Mouse (Mus musculus): ENCODE results near the gene Sorbs1. TPM values are rescaled to one million over a fixed set of nuclear protein-coding genes. Genes with fewer than 3 reads are reported as not detected.

Gene Sorbs1
- polyA plus RNA-seq, 1 experiment from 2014 or later: 73.8 TPM

DNA sequence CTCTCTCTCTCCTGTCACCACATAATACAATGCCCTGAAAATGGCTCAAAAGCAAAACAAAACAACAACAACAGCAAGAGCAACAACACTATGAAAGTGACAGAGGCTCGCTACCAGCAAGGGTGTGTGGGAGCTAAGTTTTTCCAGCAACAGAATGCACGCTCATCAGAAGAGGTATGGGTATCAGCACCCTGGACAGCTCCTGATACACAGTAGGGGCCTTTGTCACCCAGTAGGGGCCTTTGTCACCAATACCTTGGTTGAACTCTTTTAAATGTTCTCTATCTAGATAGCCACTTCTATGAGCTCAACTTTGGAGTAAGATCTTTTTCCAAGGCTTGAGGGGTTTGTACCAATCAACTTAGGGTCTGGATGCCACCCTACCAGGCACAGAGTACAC is 138.9 kb downstream of the Sorbs1 start:
- Histone ChIP-seq H3K4me1 (replicated peaks; ENCODE audit: control insufficient read depth, insufficient read depth, low read length) (0 out of 2 replicates have a peak, but pooled peaks cover 11% of the 10 kb centered on the region), H3K9me3 (ENCODE audit: control insufficient read depth) (no peaks in the 10 kb centered on the region), H3K27me3 (replicated peaks; ENCODE audit: control insufficient read depth, insufficient read depth, low read length) (no peaks in the 10 kb centered on the region), H3K36me3 (ENCODE audit: control insufficient read depth, insufficient read depth) (0 out of 2 replicates have a peak, but pooled peaks cover 16% of the 10 kb centered on the region), H3K9ac (ENCODE audit: low read depth, low read length) (no peak overlapping the region), H3K4me2 (replicated peaks; ENCODE audit: low read depth) (no peak overlapping the region), H3K27ac (ENCODE audit: low read depth, low read length) (no peak overlapping the region), H3K4me3 (ENCODE audit: low read depth, low read length) (no peak overlapping the region)
- no peak for TF ChIP-seq CTCF (IDR thresholded peaks at IDR 0.05; ENCODE audit: low read depth)
- ATAC-seq: no peak
- WGBS: 95% methylated on average over 2 of the region's 2 CpGs

DNA sequence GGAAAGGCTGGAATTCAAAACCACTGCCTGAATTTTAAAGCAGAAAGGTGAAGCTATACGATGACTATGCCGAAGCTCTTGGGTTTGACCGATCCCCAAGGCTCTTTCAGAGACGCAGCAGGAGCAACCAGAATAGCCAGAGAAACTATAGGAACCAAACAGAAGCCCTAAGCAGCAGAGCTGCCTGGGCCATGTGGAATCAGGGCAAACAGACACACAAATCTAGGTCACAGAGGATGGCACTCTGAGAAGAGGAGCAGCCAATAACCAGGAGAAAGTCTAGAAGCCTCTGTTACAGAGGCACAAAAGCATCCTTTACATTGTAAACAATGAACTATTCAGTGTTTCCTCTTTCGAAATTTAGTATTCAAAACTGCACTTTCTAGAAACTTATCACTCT is 140.9 kb downstream of the Sorbs1 start:
- Histone ChIP-seq H3K9me3 (ENCODE audit: control insufficient read depth) (no peaks in the 10 kb centered on the region), H3K27me3 (replicated peaks; ENCODE audit: control insufficient read depth, insufficient read depth, low read length) (no peaks in the 10 kb centered on the region), H3K9ac (ENCODE audit: low read depth, low read length) (no peak overlapping the region), H3K4me2 (replicated peaks; ENCODE audit: low read depth) (no peak overlapping the region), H3K27ac (ENCODE audit: low read depth, low read length) (no peak overlapping the region), H3K4me1 (replicated peaks; ENCODE audit: control insufficient read depth, insufficient read depth, low read length) (peaks cover 20% of the 10 kb centered on the region; the same call in 1 of the 2 replicates), H3K4me3 (ENCODE audit: low read depth, low read length) (no peak overlapping the region), H3K36me3 (ENCODE audit: control insufficient read depth, insufficient read depth) (peaks cover 20% of the 10 kb centered on the region; the same call in 1 of the 2 replicates)
- no peak for ATAC-seq
- TF ChIP-seq CTCF (IDR thresholded peaks at IDR 0.05; ENCODE audit: low read depth): no peak
- WGBS: 85% methylated on average over 5 of the region's 5 CpGs

DNA sequence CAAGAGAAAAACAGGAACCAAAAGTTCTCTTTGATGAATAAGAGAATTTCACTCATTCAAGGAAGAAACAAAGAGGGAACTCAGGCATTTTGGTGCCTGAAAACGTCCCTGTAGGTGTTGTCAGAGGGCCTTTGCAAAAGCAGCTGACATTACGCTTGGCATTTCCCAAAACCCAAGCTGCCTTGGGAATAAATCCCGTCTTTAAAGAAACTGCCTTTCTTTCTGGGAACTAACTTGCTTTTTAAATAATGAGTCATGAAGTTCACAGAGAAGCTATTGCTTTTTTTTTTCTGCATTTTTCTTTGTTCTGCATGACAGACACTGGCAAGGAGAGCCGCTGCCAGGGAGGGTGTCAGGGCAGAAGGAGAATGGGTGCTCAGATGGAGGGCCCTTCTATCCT is 141.7 kb downstream of the Sorbs1 start:
- WGBS: 79% methylated on average over 4 of the region's 4 CpGs

DNA sequence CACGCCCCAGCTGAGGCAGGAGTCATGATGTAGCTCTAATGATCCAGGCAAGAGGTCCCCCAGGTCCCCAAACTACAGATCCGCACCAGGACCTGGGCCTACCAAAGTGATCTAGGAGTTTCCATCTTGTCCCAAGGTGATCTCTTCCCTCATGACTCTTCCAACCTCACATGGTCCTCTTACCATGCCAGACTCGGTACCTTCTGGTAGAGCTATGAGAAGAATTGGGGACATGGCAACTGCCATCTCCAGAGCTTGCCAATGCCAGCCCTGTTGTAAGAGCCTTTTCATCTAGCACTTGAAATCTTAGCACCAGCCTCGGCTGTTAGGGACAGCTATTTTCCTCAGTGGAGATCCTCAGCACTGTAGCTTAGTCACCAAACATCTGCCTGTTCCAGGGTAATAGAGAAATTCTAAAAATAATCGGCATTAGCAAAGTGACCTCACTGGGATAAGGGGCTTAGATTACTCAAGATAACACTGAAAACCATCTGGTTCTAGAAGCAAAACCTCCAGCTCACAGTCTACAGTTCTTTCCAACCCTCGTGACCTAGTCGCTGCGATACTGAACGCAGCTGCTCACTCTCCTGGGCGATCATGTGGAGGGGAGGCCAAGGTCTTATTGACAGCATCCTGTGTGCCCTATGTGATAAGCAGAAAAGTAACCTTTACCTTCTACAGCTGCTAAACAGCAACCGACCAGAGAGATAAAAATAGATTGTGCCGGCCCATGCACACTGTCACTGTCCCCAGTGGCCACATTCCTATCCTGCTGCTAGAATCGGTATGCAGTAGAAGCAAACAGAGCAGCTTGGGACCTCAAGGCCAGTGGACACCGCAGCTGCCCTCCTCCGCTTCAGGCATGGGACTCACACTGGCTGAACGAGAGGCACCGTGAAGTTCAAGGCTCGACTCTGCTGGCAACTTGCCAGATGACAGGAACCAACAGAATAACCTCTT is 143.4 kb downstream of the Sorbs1 start:
- Histone ChIP-seq H3K4me1 (replicated peaks; ENCODE audit: control insufficient read depth, insufficient read depth, low read length) (peaks cover 20% of the 10 kb centered on the region), H3K27ac (ENCODE audit: low read depth, low read length) (peak overlapping the region; percentile 79), H3K36me3 (ENCODE audit: control insufficient read depth, insufficient read depth) (peaks cover 17% of the 10 kb centered on the region; the same call in 1 of the 2 replicates), H3K4me2 (replicated peaks; ENCODE audit: low read depth) (peak overlapping the region; percentile 25), H3K9me3 (ENCODE audit: control insufficient read depth) (no peaks in the 10 kb centered on the region), H3K9ac (ENCODE audit: low read depth, low read length) (no peak overlapping the region), H3K27me3 (replicated peaks; ENCODE audit: control insufficient read depth, insufficient read depth, low read length) (no peaks in the 10 kb centered on the region), H3K4me3 (ENCODE audit: low read depth, low read length) (no peak overlapping the region)
- peak; percentile 69 for TF ChIP-seq CTCF (IDR thresholded peaks at IDR 0.05; ENCODE audit: low read depth)
- peak; percentile 92 for ATAC-seq
- WGBS: 27% methylated on average over 18 of the region's 18 CpGs

More for the DNA sequence above, 141.7 kb downstream of the Sorbs1 start:
- Histone ChIP-seq H3K36me3 (ENCODE audit: control insufficient read depth, insufficient read depth) (peaks cover 20% of the 10 kb centered on the region; the same call in 1 of the 2 replicates), H3K9me3 (ENCODE audit: control insufficient read depth) (no peaks in the 10 kb centered on the region), H3K4me2 (replicated peaks; ENCODE audit: low read depth) (no peak overlapping the region), H3K27me3 (replicated peaks; ENCODE audit: control insufficient read depth, insufficient read depth, low read length) (no peaks in the 10 kb centered on the region), H3K9ac (ENCODE audit: low read depth, low read length) (no peak overlapping the region), H3K27ac (ENCODE audit: low read depth, low read length) (no peak overlapping the region), H3K4me1 (replicated peaks; ENCODE audit: control insufficient read depth, insufficient read depth, low read length) (peaks cover 20% of the 10 kb centered on the region; the same call in 1 of the 2 replicates), H3K4me3 (ENCODE audit: low read depth, low read length) (no peak overlapping the region)
- no peak for TF ChIP-seq CTCF (IDR thresholded peaks at IDR 0.05; ENCODE audit: low read depth)
- ATAC-seq: no peak

DNA sequence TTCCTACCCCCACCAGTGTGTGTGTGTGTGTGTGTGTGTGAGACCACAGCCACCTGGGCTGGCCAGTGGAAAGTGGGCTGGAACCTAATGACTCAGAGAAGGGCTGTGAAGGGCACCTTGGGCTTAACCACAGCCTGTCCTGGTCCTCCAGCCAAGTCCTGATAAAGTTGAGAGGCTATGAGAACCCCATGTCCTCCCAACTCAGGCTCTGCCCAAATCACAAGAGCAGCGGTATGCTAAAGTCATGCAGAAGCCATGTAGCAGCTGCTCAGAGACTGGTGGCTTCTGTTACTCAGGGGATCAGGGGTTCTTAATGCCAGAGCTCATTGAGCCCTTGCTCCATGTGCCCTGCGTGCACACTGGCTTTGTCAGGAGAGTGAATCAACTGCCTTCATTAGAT is 145.1 kb downstream of the Sorbs1 start:
- Histone ChIP-seq H3K9me3 (ENCODE audit: control insufficient read depth) (no peaks in the 10 kb centered on the region), H3K4me2 (replicated peaks; ENCODE audit: low read depth) (no peak overlapping the region), H3K27me3 (replicated peaks; ENCODE audit: control insufficient read depth, insufficient read depth, low read length) (no peaks in the 10 kb centered on the region), H3K27ac (ENCODE audit: low read depth, low read length) (no peak overlapping the region), H3K4me1 (replicated peaks; ENCODE audit: control insufficient read depth, insufficient read depth, low read length) (peaks cover 20% of the 10 kb centered on the region), H3K9ac (ENCODE audit: low read depth, low read length) (no peak overlapping the region), H3K36me3 (ENCODE audit: control insufficient read depth, insufficient read depth) (peaks cover 30% of the 10 kb centered on the region), H3K4me3 (ENCODE audit: low read depth, low read length) (no peak overlapping the region)
- no peak for TF ChIP-seq CTCF (IDR thresholded peaks at IDR 0.05; ENCODE audit: low read depth)
- WGBS: 88% methylated on average over 2 of the region's 2 CpGs
- no peak for ATAC-seq

DNA sequence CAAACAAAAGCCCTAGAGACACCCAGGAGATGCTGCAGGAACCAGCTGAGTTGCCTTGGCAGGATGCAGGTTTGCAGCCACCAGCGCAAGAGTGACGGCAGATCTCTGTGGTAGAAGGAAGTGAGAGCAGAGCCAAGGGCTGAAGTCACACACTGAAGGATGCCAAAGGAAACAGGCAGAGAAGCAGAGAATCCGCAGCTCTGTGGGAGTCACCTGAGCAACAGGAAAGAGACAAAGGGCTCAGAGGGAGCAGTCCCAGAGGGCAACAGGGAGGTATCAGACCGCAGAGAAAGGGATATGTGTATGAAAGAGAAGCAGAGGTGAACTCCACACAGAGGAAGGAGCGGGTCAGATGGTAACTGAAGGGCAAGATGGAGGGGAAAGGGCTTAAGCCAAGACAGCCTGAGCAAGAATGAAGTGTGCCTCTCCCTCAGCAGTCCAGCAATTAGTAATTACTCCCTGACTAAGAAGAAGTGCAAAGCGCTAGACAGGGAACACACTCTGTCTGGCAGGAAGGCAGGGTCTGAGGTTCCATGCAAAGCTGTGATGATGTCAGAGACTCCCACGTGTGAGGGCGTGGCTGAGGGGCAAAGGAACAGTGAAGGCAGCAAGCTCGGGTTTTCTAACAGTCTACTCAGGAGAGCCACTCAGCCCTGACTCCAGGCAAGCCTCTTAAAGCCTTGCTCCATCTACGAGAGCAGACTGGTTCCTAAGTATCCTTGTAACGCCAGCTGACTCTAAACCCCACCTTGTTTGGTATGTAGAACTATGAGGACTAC is 147.2 kb downstream of the Sorbs1 start:
- no peak for TF ChIP-seq CTCF (IDR thresholded peaks at IDR 0.05; ENCODE audit: low read depth)
- H3K9ac ChIP-seq (ENCODE audit: low read depth, low read length): 0 out of 2 replicates have a peak overlapping the region, but pooled peaks have one; percentile 5
- H3K27ac ChIP-seq (ENCODE audit: low read depth, low read length): no peak overlapping the region
- H3K9me3 ChIP-seq (ENCODE audit: control insufficient read depth): no peaks in the 10 kb centered on the region
- ATAC-seq: peak; percentile 55
- no peaks in the 10 kb centered on the region for H3K27me3 ChIP-seq (replicated peaks; ENCODE audit: control insufficient read depth, insufficient read depth, low read length)
- H3K4me3 ChIP-seq (ENCODE audit: low read depth, low read length): no peak overlapping the region
- H3K36me3 ChIP-seq (ENCODE audit: control insufficient read depth, insufficient read depth): peaks cover 31% of the 10 kb centered on the region
- peak overlapping the region; percentile 21; the same call in 1 of the 2 replicates for H3K4me2 ChIP-seq (replicated peaks; ENCODE audit: low read depth)
- WGBS: 35% methylated on average over 11 of the region's 11 CpGs
- H3K4me1 ChIP-seq (replicated peaks; ENCODE audit: control insufficient read depth, insufficient read depth, low read length): peaks cover 20% of the 10 kb centered on the region

All from intestine, postnatal 0 days (tissue).